Comparison of ENCODE assay signal across 29 mouse cellular contexts in genomic region chr16:95917635-95918407, GRCm38 (mm10).
A peak's percentile ranks its signal among the peaks of the same experiment; 100 is the strongest.
DNase-seq lines count a peak whose midpoint lies in the region; ATAC-seq and TF ChIP-seq lines count a peak whose summit lies in the region.
"Had no signal": no experiment of that assay in that cellular context is flagged by ENCODE, and none has a peak within 500 bp of the region (broad histone marks: within the 10 kb centered on the region; RNA-seq: fewer than 3 reads in every experiment).

No protein-coding gene starts in this region.

- H3K27ac ChIP-seq in lung, postnatal 0 days (ENCODE audit: low read length), result no peak overlapping the region
- no peak overlapping the region for H3K27ac ChIP-seq in stomach, embryonic 16.5 days (ENCODE audit: low read length)
- H3K27ac ChIP-seq: forebrain, embryonic 13.5 days; hindbrain, embryonic 14.5 days; kidney, postnatal 0 days; liver, embryonic 14.5 days; neural tube, embryonic 15.5 days had no signal

- no peak overlapping the region for H3K4me2 ChIP-seq in lung, postnatal 0 days (replicated peaks; ENCODE audit: low read depth, low read length)
- H3K4me2 ChIP-seq in stomach, embryonic 16.5 days (ENCODE audit: low read depth, low read length), result no peak overlapping the region
- H3K4me2 ChIP-seq: forebrain, embryonic 13.5 days; heart, embryonic 11.5 days; hindbrain, embryonic 14.5 days; lung, embryonic 14.5 days; neural tube, embryonic 15.5 days had no signal

- no peaks in the 10 kb centered on the region for H3K4me1 ChIP-seq in lung, postnatal 0 days (ENCODE audit: insufficient read depth, low read depth, low read length)
- H3K4me1 ChIP-seq in stomach, embryonic 16.5 days (ENCODE audit: control insufficient read depth, insufficient read depth, low read length), result no peaks in the 10 kb centered on the region
- H3K4me1 ChIP-seq: forebrain, embryonic 13.5 days; neural tube, embryonic 15.5 days had no signal

- no peaks in the 10 kb centered on the region for H3K36me3 ChIP-seq in lung, postnatal 0 days (ENCODE audit: insufficient read depth, low read length)
- no peaks in the 10 kb centered on the region for H3K36me3 ChIP-seq in stomach, embryonic 16.5 days (ENCODE audit: control insufficient read depth, insufficient read depth, low read length)
- H3K36me3 ChIP-seq: neural tube, embryonic 15.5 days had no signal

- no peak for TF ChIP-seq CTCF in lung, postnatal 0 days (IDR thresholded peaks at IDR 0.05)

- H3K9ac ChIP-seq in lung, postnatal 0 days (replicated peaks; ENCODE audit: low read depth), result no peak overlapping the region
- H3K9ac ChIP-seq in stomach, embryonic 16.5 days (ENCODE audit: low read length), result no peak overlapping the region
- H3K9ac ChIP-seq: forebrain, embryonic 13.5 days; hindbrain, embryonic 14.5 days; liver, embryonic 14.5 days; lung, embryonic 14.5 days; neural tube, embryonic 15.5 days had no signal

- no peak for TF ChIP-seq EP300 in lung, postnatal 0 days (IDR thresholded peaks at IDR 0.05)

- H3K27me3 ChIP-seq in lung, postnatal 0 days (replicated peaks; ENCODE audit: insufficient read depth, low read length), result no peaks in the 10 kb centered on the region
- H3K27me3 ChIP-seq in stomach, embryonic 16.5 days (ENCODE audit: control insufficient read depth, insufficient read depth, low read length), result no peaks in the 10 kb centered on the region
- H3K27me3 ChIP-seq: CH12.LX; forebrain, embryonic 13.5 days; neural tube, embryonic 15.5 days had no signal

- peak; percentile 46 for ATAC-seq in lung, postnatal 0 days
- 0 out of 2 replicates have a peak, but pooled peaks have one; percentile 35 for ATAC-seq in stomach, embryonic 16.5 days (ENCODE audit: insufficient read depth, low FRiP score)
- no peak for ATAC-seq in CD4-positive, CD25-positive, alpha-beta regulatory T cell, adult 4 months
- ATAC-seq: forebrain, embryonic 13.5 days; Patski had no signal

- H3K4me3 ChIP-seq in lung, postnatal 0 days (ENCODE audit: low read depth, low read length), result no peak overlapping the region
- H3K4me3 ChIP-seq in stomach, embryonic 16.5 days (replicated peaks; ENCODE audit: low read length), result no peak overlapping the region
- H3K4me3 ChIP-seq: forebrain, embryonic 13.5 days; neural tube, embryonic 15.5 days had no signal

- WGBS in lung, postnatal 0 days, result 65% methylated on average over 14 of the region's 14 CpGs
- 69% methylated on average over 14 of the region's 14 CpGs for WGBS in stomach, embryonic 16.5 days

- DNase-seq in lung, postnatal 0 days (ENCODE audit: low spot score), result no peak
- DNase-seq in lung, postnatal 4 days, result no peak
- DNase-seq in ZHBTc4 (ENCODE audit: low read depth, low spot score), result peak; percentile 86
- peak; percentile 65 for DNase-seq in thymus, postnatal 14 days
- no peak for DNase-seq in layer of hippocampus, adult 8-10 months (ENCODE audit: low spot score in 2 of 2)
- DNase-seq in spleen, adult 18-20 months, result no peak
- DNase-seq: adrenal gland, postnatal 25 days; B cell, adult 2 months; cerebellum, adult 18-20 months; gastrocnemius, postnatal 25 days; heart, adult 11 months; kidney, adult 8-10 months; kidney, postnatal 4 days; layer of hippocampus, adult 9-11 months; liver; lung, embryonic 14.5 days; midbrain, embryonic 14.5 days; retina, postnatal 1 day; right cerebral cortex, postnatal 14 days had no signal

- no peaks in the 10 kb centered on the region for H3K9me3 ChIP-seq in lung, postnatal 0 days (ENCODE audit: low read length)
- no peaks in the 10 kb centered on the region for H3K9me3 ChIP-seq in stomach, embryonic 16.5 days (replicated peaks; ENCODE audit: control insufficient read depth, low read length)
- H3K9me3 ChIP-seq: forebrain, embryonic 13.5 days; neural tube, embryonic 15.5 days had no signal

Comparison
In these comparisons a context has a peak if more than half of its experiments do, and no peak if none do; other contexts are left out.
1. DNase-seq: peak in ZHBTc4 (single experiment) and thymus, postnatal 14 days (single experiment); none in lung, postnatal 0 days (single experiment), lung, postnatal 4 days (0 of 2), layer of hippocampus, adult 8-10 months (0 of 2) and spleen, adult 18-20 months (0 of 2).